Mouse (Mus musculus): ENCODE data around the gene Plch2.

The Plch2 gene

DNA sequence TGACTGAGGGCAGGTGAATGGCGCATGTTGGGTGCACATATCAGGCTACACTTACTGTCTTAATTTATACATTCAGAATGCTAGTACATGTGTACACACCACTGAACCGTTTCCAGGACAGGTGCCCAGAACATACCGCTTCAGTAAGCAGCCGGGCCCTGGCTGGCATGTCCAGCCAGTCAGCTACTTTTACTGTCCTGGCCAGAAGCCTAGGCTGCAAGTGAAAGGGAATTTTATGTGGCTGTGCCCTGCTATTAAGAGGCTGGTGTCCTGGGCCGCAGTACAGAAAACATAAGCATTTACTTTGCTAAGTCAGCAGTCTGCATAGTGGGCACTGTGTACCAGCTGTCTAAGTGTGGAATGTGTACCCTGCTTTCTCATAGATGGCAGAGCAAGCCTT is 14.3 kb upstream of the Plch2 start:
- DNase-seq: no peak

DNA sequence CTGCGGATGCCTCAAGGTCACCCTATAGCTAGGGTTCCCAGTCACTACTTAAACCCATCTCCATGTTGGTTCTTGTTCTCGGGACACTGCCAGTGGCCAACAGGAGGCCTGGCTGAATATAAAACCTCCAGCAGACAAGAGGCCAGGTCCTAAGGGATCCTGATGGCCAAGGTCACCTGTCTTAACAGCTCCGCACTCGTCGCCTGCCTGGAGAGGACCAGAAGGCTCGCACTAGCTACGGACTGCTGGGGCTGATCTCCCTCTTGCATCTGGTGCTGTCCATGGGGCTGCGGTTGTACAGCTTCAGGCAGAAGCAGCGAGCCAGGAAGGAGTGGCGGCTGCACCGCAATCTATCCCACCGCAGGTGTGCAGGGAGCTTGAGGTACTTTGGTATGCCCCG is 13.6 kb upstream of the Plch2 start:
- DNase-seq: no peak

DNA sequence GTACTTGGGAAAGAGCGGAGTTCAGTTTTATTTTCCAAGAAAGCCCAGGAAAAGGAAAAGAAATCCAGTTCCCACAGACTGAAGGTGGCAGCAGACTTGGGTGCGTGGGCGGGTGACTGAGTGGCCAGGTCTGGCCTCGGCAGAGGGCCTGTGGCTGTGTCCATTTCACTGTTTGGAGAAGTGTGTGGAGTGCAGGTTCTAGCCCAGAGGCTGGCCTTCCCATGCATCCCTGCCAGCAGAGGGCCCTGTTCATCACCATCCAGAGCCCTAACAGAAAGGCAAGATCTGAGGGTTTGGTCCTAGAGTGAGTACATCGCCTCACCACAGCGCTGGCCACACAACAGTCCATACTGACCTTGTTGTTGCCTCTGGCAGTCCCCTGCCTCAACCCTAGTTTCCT is 12.6 kb upstream of the Plch2 start:
- DNase-seq: peak in 1 of 2 experiments; percentile 21

DNA sequence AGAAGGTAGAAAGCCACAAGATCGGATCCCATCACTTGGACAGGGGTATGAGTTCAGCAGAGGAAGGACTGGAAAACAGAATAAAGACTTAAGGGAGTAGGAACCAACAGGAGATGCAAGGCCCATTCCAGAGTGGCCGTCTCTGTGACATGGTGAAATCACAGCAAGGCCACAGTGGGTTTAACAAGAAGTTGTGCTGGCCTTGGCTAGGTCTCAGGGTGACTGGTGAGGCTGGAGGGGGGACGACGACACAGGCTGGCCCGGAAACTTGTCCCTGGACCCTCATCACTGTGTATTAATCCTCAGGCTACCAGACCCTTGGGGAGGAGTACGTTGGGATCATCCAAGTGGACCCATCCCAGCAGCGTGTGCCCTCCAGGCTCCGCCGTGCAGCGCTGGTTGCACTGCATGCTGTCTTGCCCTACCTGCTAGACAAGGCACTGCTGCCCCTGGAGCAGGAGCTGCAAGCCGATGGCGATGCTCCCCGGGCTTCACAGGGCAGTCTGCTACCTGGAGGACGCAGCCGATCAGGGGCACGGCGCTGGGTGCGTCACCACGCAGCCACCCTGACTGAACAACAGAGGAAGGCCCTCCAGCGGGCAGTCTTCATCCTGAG is 11.9 kb upstream of the Plch2 start:
- DNase-seq: no peak

DNA sequence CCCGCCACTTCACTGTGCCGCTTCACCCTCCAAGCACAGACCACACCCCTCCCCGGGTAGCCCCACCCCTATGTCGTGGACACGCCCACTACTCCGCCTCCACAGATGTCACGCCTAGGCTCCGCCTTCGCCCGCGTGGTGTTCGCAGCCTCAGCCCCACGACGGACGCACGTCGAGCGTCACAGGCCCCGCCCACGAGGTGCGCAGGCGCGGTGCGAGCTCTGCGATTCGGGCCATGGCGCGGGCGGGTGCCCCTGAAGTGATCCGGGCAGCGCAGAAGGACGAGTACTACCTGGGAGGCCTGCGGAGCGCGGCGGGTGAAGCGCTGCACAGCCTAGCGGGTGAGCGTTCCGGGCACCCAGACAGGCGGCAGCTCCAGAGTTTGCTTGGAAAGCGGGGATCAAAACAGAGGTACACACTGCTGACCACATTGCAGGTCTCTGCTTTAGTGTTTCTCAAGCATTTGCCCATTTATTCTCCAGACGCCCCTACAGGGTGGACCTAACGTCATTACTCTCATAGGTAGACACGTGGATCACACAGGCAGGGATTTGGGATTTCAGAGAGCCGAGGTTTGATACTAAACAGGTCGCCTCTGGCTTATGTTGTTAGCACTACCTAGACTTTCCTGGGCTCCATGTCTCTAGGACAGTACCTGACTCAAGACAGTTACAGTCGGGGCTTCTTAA is 10.4 kb upstream of the Plch2 start, which contains the start of gene Pex10:
TSS of gene Pex10 (plus strand) at position 183 of the 689 bp plus-strand sequence.
- peak; percentile 99 for DNase-seq

DNA sequence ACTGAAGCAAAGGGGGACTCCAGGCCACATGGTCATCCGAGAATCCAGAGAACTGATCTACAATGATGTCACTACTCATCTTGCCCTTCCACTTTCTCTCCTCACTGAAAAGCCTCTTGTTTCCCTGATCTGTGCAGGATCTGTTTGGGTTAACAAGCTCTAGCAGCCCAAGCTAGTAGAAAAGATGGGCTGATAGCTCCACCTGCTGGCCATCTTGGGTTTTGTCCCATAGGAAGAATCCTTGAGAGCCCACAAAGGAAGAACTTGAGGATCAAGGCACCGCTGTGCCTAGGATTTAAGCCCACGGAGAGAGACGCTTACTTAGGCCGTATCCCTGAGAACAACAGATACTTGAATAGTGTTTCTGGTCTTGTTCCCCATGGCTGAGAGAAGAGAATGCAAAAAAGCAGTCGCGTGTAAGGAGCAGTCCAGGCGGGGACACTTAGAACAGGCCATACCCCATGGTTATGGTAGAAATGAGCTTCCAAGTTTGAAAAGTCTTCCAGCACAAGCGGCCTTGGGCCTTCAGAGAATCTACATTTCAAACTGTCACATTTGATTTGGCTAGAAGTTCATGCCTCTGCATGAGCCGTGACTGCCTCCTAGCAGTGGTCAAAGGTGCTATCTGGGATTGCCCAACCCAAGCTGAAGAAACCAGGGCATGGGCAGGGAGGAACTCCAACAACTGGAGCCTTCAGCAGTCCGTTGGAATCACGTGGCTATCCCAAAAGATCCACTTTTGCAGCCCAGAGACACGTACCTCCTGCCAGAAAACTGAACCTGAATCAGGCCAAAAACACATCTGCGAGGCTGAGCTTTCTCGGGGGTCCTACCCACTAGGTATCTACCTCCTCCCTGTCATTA is 9.6 kb upstream of the Plch2 start:
- DNase-seq: peak; percentile 85

DNA sequence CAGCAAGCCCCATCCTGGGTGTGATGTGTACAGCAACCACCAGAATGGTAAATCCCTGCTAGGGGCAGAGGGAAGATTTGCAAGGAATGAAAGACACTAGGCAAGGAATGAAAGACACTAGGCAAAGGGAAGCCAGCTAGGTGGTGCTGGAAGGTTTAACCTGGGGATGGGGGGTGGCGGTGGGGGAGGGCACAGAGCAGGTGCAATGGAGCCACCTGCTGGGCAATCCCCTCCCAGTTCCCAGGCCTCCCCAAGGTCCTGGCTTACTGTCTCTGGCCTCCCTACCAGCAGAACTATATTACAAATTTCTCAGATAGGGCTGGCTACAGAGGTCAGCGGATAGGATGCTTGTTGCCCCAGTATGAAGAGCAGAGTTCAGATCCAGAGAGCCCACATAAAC is 7.9 kb upstream of the Plch2 start:
- no peak for DNase-seq

DNA sequence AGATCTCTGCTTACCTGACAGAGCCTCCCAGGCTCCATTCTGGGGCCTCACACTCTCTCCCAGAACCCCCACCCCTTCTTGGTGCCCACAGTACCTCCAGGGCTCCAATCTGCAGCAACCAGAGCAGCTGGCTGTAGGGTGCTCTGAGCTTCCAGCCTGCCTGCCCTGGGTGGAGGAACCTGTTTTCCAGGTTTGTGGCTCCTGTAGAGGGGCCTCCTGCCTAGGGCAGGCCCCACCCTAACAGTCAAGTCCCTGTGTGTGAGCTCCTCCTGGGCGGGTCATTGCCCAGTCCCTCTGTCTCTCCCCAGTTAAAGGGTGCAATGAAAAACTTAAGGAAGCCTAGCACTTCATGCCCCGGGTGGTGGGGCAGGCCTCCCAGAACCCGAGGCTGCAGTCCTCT is 7.3 kb upstream of the Plch2 start:
- DNase-seq: no peak

DNA sequence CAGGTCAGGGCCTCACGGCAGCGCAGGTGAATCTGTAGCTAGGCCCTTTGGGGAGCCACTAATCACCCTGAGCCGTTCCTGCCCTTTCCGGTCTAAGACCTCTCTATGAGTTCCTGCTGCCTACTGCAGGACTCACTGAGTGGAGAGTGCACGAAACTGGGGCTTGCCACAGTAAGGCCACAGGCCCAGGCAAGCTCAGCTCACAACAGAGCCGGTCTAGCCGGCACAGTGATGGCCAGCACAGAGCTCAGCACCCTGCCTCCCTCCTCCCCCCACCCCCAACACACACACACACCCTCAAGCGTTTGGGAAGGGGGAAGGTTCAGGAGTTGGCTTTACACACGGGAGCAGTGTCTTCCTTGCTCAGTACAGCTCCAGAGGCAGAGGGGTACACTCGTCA is 1.7 kb upstream of the Plch2 start:
- DNase-seq: no peak

DNA sequence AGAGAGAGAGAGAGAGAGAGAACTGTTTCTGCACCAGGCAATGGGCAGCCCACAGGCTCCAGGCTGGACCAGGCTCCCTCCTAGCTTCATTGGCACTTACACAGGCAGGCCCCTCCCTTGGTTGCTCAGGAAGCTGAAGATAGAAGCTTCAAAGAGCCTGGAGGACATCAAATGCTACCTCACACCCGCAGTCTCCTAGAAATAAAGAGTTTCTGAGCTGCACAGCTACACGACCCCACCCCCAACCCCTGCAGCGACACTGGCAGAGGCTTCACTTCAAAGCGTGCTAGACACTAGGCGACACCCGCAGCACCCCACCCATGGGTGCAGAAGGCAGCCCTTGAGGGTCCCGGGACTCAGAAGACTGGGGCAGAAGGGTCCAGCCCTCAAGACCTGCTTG is 6.5 kb downstream of the Plch2 start:
- DNase-seq: no peak

DNA sequence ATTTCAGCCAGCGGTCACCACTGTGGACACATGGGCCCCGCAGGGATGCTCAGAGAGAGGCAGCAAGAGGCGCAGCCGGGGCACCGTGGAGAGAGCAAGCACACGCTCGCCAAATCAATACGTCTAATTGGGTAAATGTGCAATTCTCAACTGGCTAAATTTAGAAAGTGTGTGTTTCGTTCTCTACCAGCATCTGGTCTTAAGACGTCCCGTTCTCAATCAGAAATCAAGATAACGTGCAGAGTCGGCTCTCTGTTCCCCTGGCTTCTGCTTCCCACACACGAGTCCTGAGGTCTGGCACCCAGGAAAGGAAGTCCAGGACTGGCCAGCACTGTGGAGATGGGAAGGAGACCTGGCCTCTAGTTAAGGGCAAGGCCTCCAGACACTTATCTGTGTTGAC is 9.9 kb downstream of the Plch2 start:
- DNase-seq: no peak

DNA sequence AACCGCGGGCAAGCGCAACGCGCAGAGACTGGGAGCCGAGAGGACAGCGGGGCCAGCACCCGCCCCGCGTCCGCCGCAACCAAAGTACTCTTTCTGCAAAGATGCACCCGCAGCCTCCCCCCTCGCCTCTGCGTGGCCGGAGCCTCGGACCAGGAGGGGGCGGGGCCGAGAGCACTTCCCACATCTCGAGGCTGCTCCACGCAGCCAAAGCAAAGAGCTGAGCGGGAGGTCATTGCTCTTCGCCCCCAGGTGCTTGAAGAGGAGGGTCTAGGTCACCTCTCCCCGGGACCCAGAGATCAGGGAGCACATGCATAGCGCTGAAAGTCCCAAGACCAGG is 13.3 kb downstream of the Plch2 start:
- no peak for DNase-seq

DNA sequence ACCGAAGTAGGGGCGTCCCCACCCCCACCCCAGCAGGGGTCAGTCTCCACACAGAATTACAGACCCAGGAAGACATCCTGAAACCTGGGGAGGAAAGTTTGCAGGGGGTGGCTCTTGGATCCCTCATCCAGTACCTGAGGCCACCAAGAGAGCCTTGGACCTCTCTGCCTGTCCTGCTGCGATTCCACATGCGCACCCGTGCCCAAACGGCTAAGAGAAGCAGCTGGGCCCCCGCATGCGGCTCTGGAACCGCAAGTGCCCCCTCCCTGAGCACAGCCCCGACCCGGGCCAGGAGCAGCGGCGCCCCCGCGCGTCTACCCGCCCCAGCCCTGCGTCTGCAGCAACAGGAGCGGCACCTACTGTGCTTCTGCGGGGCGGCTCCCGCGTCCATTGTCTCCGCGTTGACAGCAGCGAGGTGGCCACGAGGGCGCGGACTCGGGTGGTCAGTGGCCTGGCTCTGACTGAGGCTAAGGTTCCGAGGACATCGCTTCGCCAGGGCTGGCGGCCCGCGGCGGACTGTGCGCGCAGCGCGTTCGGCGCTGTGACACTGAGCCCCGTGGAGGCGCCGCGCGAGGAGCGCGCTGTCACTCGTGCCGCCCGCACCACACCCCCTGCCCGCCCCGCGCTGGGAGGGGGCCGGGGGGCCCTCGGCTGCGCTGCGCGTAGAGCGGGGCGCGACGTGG is 13.8 kb downstream of the Plch2 start:
- no peak for DNase-seq

DNA sequence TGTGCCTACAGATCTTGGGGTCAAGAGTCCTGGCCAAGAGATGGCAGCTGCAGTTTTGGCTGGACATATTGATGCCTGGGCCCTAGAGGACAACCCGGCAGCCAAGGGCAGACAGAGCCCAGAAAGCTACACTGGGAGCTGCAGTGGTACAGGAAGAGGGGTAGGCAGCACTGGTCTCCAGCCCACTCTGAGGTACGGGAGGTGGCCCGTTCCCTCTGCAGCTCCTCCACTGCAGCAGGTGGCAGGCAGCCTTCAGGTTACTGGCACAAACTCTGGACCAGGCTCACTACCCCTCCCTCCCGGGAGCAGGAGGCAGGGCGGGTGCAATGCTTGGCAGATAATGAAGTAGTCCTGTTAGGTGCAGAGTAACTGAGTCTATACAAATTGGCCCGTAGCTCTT is 15.9 kb downstream of the Plch2 start:
- no peak for DNase-seq

DNA sequence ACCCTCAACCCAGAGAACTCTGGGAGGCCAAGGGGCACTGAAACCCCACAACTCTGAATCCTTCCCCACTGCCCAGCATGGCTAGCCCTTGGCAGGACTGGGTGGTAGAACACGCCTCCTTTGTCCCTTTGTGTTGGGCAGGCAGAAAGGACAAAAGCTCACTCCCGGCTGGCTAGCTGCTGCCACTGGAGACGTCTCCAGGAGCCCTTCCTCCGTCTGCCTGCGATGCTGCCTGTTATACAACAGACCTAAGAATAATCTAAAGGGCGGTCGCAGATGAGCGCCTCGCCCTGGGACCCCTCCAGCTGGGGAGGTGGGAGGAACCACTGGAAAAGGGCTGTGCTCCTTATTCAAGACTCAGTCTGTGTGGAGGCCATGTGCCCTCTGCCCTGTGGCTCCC is 16.4 kb downstream of the Plch2 start:
- DNase-seq: no peak

DNA sequence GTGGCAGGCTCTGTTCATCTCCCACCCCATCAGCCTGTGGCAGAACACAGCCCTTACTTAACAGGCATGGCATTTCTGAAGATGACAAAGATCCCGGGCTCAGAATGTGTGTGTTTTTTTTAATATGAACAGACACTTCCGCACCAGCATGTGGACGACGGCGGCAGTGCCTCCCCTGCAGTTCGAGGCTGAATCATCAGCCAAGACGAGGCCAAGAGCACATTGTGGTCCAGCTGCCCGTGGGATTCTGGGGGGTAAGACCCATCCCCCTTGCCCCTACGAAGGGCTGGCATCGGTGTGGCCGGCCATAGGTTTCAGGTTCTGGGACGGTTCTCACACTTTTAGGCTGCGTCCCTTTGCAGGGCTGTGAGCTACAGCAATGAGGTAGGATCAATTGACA is 21.8 kb downstream of the Plch2 start:
- DNase-seq: no peak

DNA sequence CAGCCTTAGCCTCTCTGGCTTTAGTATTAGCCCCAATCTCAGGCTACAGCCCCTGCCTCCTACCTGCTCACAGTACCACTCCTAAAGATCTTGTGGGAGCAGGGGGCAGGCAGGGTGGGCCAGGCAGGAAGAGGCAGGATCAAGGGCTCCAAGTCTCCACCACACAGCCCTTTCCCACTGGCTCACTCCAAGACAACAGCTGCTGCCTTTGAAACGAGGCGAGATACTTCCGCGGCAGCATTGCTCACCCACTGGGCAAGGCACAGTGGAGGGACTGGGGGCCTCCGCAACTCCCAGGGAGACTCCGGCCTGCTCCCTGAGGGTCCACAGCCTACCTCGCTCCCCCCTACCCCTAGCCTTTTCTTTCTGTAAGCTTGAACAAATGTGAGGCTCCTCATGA is 22.4 kb downstream of the Plch2 start:
- no peak for DNase-seq

DNA sequence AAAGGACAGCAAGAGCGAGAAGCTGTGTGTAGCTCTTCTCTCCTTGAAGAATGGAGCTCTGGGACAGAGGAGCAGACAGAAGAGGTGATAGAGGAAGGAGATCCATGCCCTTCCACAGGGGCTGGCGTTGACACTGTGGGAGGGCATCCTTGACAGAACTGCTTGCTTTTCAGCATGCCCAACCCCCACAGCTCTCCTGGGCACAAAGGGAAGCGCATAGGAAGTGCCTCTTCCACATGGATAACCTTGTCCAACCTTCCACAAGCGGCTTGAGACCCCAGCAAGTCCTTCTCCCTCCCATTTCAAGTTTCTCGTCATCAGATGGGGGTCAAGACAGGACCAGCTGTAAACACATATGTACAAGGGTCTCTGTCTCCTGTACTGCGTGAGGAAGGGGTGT is 23.5 kb downstream of the Plch2 start:
- DNase-seq: no peak

DNA sequence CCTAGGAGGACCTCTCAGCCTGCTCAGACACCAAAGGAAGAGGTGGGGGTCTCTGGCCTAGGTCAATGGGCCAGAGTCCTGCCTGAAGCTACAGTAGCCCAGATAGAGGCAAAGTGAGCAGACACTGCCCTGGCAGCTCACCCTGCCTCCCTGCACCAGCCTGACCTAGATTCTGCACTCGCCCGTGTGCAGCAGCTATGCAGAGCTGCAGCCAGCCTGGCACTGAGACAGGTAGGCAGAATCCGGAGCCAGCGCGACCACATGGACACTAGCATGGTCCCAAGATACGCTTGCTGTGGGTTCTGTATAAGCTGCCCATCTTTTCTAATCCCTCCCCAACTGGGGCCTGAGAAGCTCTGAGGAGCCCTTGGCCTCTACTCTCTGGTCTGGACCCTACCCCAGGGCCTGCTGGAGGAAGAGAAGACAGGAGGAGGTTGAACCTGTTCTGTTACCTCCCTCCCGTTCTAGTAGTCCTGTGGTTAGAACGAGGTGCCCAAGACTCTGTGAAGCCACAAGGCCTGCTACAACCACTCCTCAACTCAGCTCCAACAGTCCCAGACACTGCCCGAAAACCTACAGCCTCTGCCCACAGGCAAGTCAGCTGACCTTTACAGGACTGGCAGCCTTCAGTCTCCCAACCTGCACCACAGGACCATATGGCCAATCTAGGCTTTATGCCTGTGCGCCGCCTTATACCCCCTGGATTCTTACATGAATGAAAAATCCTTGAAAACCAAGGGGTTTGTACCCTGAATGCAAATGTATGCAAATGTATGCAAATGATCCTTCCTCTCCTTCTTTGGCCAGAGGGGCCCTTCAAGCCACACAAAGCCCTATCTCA is 32.2 kb downstream of the Plch2 start:
- no peak for DNase-seq

DNA sequence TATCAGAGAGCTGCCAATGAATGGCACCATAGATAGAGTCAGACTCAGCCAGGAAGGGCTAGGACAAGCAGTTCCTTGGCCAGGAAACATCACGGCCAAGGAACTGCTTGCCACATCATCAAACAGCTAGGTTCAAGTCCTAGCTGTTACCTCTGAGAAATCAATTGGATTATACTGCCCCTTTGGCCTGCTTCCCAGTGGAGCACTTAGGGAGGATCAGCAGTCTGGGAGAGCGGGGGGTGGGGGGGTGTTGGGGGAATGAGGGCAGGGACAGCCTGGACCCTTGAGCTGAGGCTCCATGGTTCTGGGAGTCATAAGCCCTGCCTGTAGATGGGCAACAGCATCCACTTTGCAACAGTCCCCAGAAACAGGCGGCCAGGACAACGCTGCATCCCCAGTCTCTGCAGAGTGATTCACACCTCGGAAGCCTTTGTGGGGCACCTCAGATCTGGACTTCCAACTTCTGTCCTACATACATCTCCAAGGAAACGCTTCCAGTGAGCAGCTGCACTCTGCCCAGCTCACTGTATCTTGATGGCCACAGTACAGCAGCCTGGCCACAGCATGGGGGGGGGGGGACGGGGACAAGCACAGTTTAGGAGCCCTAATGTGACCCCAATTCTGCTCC is 34.2 kb downstream of the Plch2 start:
- no peak for DNase-seq

DNA sequence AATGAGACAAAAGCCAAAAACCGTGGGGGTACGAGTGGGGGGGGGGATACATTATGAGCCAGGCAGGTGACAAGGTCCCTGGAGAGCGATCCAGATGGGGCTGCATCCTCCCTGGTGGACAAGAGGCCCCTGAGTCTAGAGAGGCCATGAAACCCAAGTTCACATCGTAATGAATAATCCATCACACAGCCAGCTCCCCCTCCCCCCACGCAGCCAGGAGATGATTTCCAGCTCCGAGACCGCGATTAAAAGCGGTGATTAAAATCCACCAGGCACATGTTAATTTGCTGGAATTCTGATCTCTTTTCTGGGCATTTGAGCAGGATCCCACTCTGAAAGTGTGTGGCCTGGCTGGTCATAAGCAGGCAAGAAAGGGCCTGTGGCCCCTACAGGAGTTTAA is 35.8 kb downstream of the Plch2 start:
- DNase-seq: no peak

DNA sequence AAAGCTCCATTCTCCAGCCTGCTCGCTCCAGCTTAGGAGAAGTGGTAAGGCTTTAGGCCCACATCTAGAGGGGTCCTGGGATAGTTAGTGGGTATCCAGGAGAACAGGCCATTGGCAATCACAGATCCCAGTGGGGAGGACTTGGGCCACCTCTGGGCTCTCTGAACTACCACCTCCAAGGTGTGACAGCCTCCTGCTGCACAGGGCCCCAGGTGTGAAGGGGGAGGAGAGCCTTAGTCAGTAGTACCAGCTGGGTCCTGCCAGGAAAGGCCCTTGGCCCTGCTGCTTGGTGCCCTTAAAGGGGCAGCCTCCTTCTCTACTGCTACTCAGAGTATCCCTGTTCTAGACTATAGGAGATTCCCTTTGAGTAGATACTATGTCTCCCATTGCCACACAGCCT is 36.4 kb downstream of the Plch2 start:
- no peak for DNase-seq

Measured in B cell, adult 2 months (primary cell).